In genomic region chr1:92937797-92938196, GRCm38 (mm10) we compare ENCODE assay signal across 22 mouse cellular contexts. TPM values are rescaled to one million over a fixed set of nuclear protein-coding genes. Genes with fewer than 3 reads are reported as not detected.
DNase-seq lines count a peak whose midpoint lies in the region; ATAC-seq and TF ChIP-seq lines count a peak whose summit lies in the region.
"Had no signal": no experiment of that assay in that cellular context is flagged by ENCODE, and none has a peak within 500 bp of the region (broad histone marks: within the 10 kb centered on the region; RNA-seq: fewer than 3 reads in every experiment).

No protein-coding gene starts in this region.

- no peak for TF ChIP-seq EP300 in liver, postnatal 0 days (IDR thresholded peaks at IDR 0.05; ENCODE audit: low read depth)

- no peaks in the 10 kb centered on the region for H3K27me3 ChIP-seq in liver, postnatal 0 days (ENCODE audit: insufficient read depth, low read length)
- H3K27me3 ChIP-seq in liver, embryonic 11.5 days (replicated peaks; ENCODE audit: control insufficient read depth, insufficient read depth, low read length) = no peaks in the 10 kb centered on the region
- H3K27me3 ChIP-seq in intestine, embryonic 16.5 days (replicated peaks; ENCODE audit: control insufficient read depth, insufficient read depth, low read length) = no peaks in the 10 kb centered on the region
- H3K27me3 ChIP-seq in stomach, embryonic 15.5 days (replicated peaks) = no peaks in the 10 kb centered on the region
- H3K27me3 ChIP-seq: embryonic facial prominence, embryonic 15.5 days; forebrain, embryonic 15.5 days; hindbrain, embryonic 12.5 days had no signal

- no peak for DNase-seq in liver, postnatal 0 days
- DNase-seq in liver, embryonic 11.5 days (ENCODE audit: low spot score) = no peak
- no peak for DNase-seq in cerebellum, adult 9-10 months
- no peak for DNase-seq in thymus, postnatal 36 days
- DNase-seq in yolk sac, embryonic 10.5 days (ENCODE audit: low spot score) = no peak
- DNase-seq: adrenal gland, adult 2 months; adrenal gland, postnatal 36 days; cerebellum, postnatal 14 days; embryo, embryonic 11 days; gastrocnemius, postnatal 10 days; heart, adult 18-20 months; heart, postnatal 10 days; heart, postnatal 4 days had no signal

- H3K4me2 ChIP-seq in liver, postnatal 0 days (ENCODE audit: low read depth, low read length) = no peak overlapping the region
- H3K4me2 ChIP-seq in liver, embryonic 11.5 days = no peak overlapping the region
- no peak overlapping the region; the same call in 1 of the 2 replicates for H3K4me2 ChIP-seq in intestine, embryonic 16.5 days (ENCODE audit: low read depth, low read length)
- no peak overlapping the region for H3K4me2 ChIP-seq in stomach, embryonic 15.5 days
- H3K4me2 ChIP-seq: embryonic facial prominence, embryonic 15.5 days; forebrain, embryonic 15.5 days; hindbrain, embryonic 12.5 days had no signal

- peak overlapping the region; percentile 95 for H3K27ac ChIP-seq in liver, postnatal 0 days (ENCODE audit: low read depth)
- H3K27ac ChIP-seq in liver, embryonic 11.5 days (ENCODE audit: low read depth, low read length) = no peak overlapping the region
- peak overlapping the region; percentile 47; the same call in 1 of the 2 replicates for H3K27ac ChIP-seq in intestine, embryonic 16.5 days (ENCODE audit: low read length)
- peak overlapping the region; percentile 33; the same call in 1 of the 2 replicates for H3K27ac ChIP-seq in stomach, embryonic 15.5 days
- H3K27ac ChIP-seq: embryonic facial prominence, embryonic 15.5 days; forebrain, embryonic 10.5 days; forebrain, embryonic 15.5 days; heart, embryonic 10.5 days; hindbrain, embryonic 12.5 days; hindbrain, postnatal 0 days had no signal

- H3K4me3 ChIP-seq in liver, postnatal 0 days (ENCODE audit: low read depth, low read length) = no peak overlapping the region
- no peak overlapping the region for H3K4me3 ChIP-seq in liver, embryonic 11.5 days (ENCODE audit: low read depth, low read length)
- no peak overlapping the region for H3K4me3 ChIP-seq in intestine, embryonic 16.5 days (ENCODE audit: low read length)
- no peak overlapping the region for H3K4me3 ChIP-seq in stomach, embryonic 15.5 days (replicated peaks)
- H3K4me3 ChIP-seq: embryonic facial prominence, embryonic 15.5 days; erythroblast, embryonic 14.5 days; forebrain, embryonic 10.5 days; forebrain, embryonic 15.5 days; heart, embryonic 10.5 days; hindbrain, embryonic 12.5 days had no signal

- peaks cover 39% of the 10 kb centered on the region for H3K36me3 ChIP-seq in liver, postnatal 0 days (replicated peaks; ENCODE audit: insufficient read depth, low read length)
- H3K36me3 ChIP-seq in liver, embryonic 11.5 days (ENCODE audit: control insufficient read depth, insufficient read depth, low read length) = peaks cover 8% of the 10 kb centered on the region; the same call in 1 of the 2 replicates
- H3K36me3 ChIP-seq in intestine, embryonic 16.5 days (ENCODE audit: control insufficient read depth, insufficient read depth, low read length) = peaks cover 10% of the 10 kb centered on the region; the same call in 1 of the 2 replicates
- H3K36me3 ChIP-seq in stomach, embryonic 15.5 days = peaks cover 19% of the 10 kb centered on the region

- WGBS in liver, postnatal 0 days (ENCODE audit: insufficient replicate concordance) = 64% methylated on average over 3 of the region's 3 CpGs
- 79% methylated on average over 3 of the region's 3 CpGs for WGBS in liver, embryonic 11.5 days
- 74% methylated on average over 3 of the region's 3 CpGs for WGBS in intestine, embryonic 16.5 days
- 77% methylated on average over 3 of the region's 3 CpGs for WGBS in stomach, embryonic 15.5 days

- H3K4me1 ChIP-seq in liver, postnatal 0 days (ENCODE audit: insufficient read depth) = peaks cover 25% of the 10 kb centered on the region
- peaks cover 10% of the 10 kb centered on the region; the same call in 1 of the 2 replicates for H3K4me1 ChIP-seq in liver, embryonic 11.5 days (replicated peaks; ENCODE audit: control insufficient read depth, insufficient read depth, low read length)
- H3K4me1 ChIP-seq in intestine, embryonic 16.5 days (ENCODE audit: control insufficient read depth, insufficient read depth, low read length) = peaks cover 28% of the 10 kb centered on the region
- H3K4me1 ChIP-seq in stomach, embryonic 15.5 days = peaks cover 20% of the 10 kb centered on the region

- TF ChIP-seq CTCF in liver, postnatal 0 days (IDR thresholded peaks at IDR 0.05; ENCODE audit: low read depth) = no peak

- H3K9me3 ChIP-seq in liver, postnatal 0 days (ENCODE audit: low read length) = no peaks in the 10 kb centered on the region
- no peaks in the 10 kb centered on the region for H3K9me3 ChIP-seq in liver, embryonic 11.5 days (ENCODE audit: control insufficient read depth, low read length)
- no peaks in the 10 kb centered on the region for H3K9me3 ChIP-seq in intestine, embryonic 16.5 days (ENCODE audit: control insufficient read depth, low read length)
- H3K9me3 ChIP-seq in stomach, embryonic 15.5 days = no peaks in the 10 kb centered on the region
- H3K9me3 ChIP-seq: embryonic facial prominence, embryonic 15.5 days; forebrain, embryonic 15.5 days; heart, embryonic 10.5 days; hindbrain, embryonic 12.5 days had no signal

- no peak for ATAC-seq in liver, postnatal 0 days
- ATAC-seq in liver, embryonic 11.5 days (replicated peaks; ENCODE audit: low FRiP score) = no peak
- ATAC-seq in intestine, embryonic 16.5 days = peak; percentile 18
- no peak; the same call in 1 of the 2 replicates for ATAC-seq in stomach, embryonic 15.5 days (ENCODE audit: insufficient read depth, low FRiP score, low read depth)
- ATAC-seq: forebrain, embryonic 15.5 days; hindbrain, postnatal 0 days had no signal

- no peak overlapping the region for H3K9ac ChIP-seq in liver, postnatal 0 days (replicated peaks)
- H3K9ac ChIP-seq in liver, embryonic 11.5 days (ENCODE audit: low read depth, low read length) = no peak overlapping the region
- no peak overlapping the region for H3K9ac ChIP-seq in intestine, embryonic 16.5 days (ENCODE audit: low read depth, low read length)
- H3K9ac ChIP-seq in stomach, embryonic 15.5 days = no peak overlapping the region
- H3K9ac ChIP-seq: embryonic facial prominence, embryonic 15.5 days; forebrain, embryonic 15.5 days; hindbrain, embryonic 12.5 days had no signal

RNA-seq across cellular contexts. Expression of gene Capn10, which starts 3.6 kb away (rescaled TPM):
- 25.6 and 25.8 TPM in 2 replicates for polyA plus RNA-seq in liver, postnatal 0 days (2015; fragmentation: Nextera tagmentation; extraction: Ambion mirVana)
- 20.9 and 21.3 TPM in 2 replicates for polyA plus RNA-seq in liver, embryonic 11.5 days (2014; fragmentation: Nextera tagmentation; extraction: Ambion mirVana)
- 31.1 and 32.1 TPM in 2 replicates for polyA plus RNA-seq in intestine, embryonic 16.5 days (2015; fragmentation: Nextera tagmentation; extraction: Ambion mirVana)
- 35.5 and 35.9 TPM in 2 replicates for polyA plus RNA-seq in stomach, embryonic 15.5 days (2015; fragmentation: Nextera tagmentation; extraction: Ambion mirVana)

RNA-seq across cellular contexts. Expression of gene Gpr35, which starts 12.9 kb away (rescaled TPM):
- 1.1 and 1.4 TPM in 2 replicates for polyA plus RNA-seq in liver, postnatal 0 days (2015; fragmentation: Nextera tagmentation; extraction: Ambion mirVana)
- 0.27 and 0.71 TPM in 2 replicates for polyA plus RNA-seq in liver, embryonic 11.5 days (2014; fragmentation: Nextera tagmentation; extraction: Ambion mirVana)
- 8.4 and 11.5 TPM in 2 replicates for polyA plus RNA-seq in intestine, embryonic 16.5 days (2015; fragmentation: Nextera tagmentation; extraction: Ambion mirVana)
- 6.2 and 7.7 TPM in 2 replicates for polyA plus RNA-seq in stomach, embryonic 15.5 days (2015; fragmentation: Nextera tagmentation; extraction: Ambion mirVana)

RNA-seq across cellular contexts. Expression of gene Rnpepl1, which starts 27.2 kb away (rescaled TPM):
- polyA plus RNA-seq in liver, postnatal 0 days (2015; fragmentation: Nextera tagmentation; extraction: Ambion mirVana) = 16.1 and 16.2 TPM in 2 replicates
- 24.7 and 26.5 TPM in 2 replicates for polyA plus RNA-seq in liver, embryonic 11.5 days (2014; fragmentation: Nextera tagmentation; extraction: Ambion mirVana)
- 14.3 and 22.2 TPM in 2 replicates for polyA plus RNA-seq in intestine, embryonic 16.5 days (2015; fragmentation: Nextera tagmentation; extraction: Ambion mirVana)
- polyA plus RNA-seq in stomach, embryonic 15.5 days (2015; fragmentation: Nextera tagmentation; extraction: Ambion mirVana) = 44.0 and 45.5 TPM in 2 replicates

RNA-seq across cellular contexts. Expression of gene Dusp28, which starts 31.0 kb away (rescaled TPM):
- 17.4 and 20.2 TPM in 2 replicates for polyA plus RNA-seq in liver, postnatal 0 days (2015; fragmentation: Nextera tagmentation; extraction: Ambion mirVana)
- polyA plus RNA-seq in liver, embryonic 11.5 days (2014; fragmentation: Nextera tagmentation; extraction: Ambion mirVana) = 8.1 and 10.7 TPM in 2 replicates
- 13.3 and 14.3 TPM in 2 replicates for polyA plus RNA-seq in intestine, embryonic 16.5 days (2015; fragmentation: Nextera tagmentation; extraction: Ambion mirVana)
- 12.8 and 15.9 TPM in 2 replicates for polyA plus RNA-seq in stomach, embryonic 15.5 days (2015; fragmentation: Nextera tagmentation; extraction: Ambion mirVana)

RNA-seq across cellular contexts. Expression of gene Ankmy1, which starts 35.1 kb away (rescaled TPM):
- polyA plus RNA-seq in liver, postnatal 0 days (2015; fragmentation: Nextera tagmentation; extraction: Ambion mirVana) = 0.05 TPM in 1 of 2 replicates, not detected in the other
- 0.16 and 0.25 TPM in 2 replicates for polyA plus RNA-seq in liver, embryonic 11.5 days (2014; fragmentation: Nextera tagmentation; extraction: Ambion mirVana)
- 0.06 and 0.13 TPM in 2 replicates for polyA plus RNA-seq in intestine, embryonic 16.5 days (2015; fragmentation: Nextera tagmentation; extraction: Ambion mirVana)
- polyA plus RNA-seq in stomach, embryonic 15.5 days (2015; fragmentation: Nextera tagmentation; extraction: Ambion mirVana) = 0.19 and 0.34 TPM in 2 replicates
- polyA plus RNA-seq: erythroblast, embryonic 14.5 days had no signal
